Mouse (Mus musculus) megakaryocyte, embryonic 14.5 days (primary cell): ENCODE measurements around the gene Cpm.

Experiments
- FLI1 ChIP-seq: IDR thresholded peaks from 2 replicates; pipeline ENCODE4 v1.6.1; 2012; ENCODE audit warnings: low read length, inconsistent platforms, mixed read lengths
- GATA1 ChIP-seq: IDR thresholded peaks from 3 replicates; pipeline ENCODE4 v1.6.1; 2012; ENCODE audit warnings: mixed read lengths, low read length, inconsistent platforms, borderline replicate concordance

DNA sequence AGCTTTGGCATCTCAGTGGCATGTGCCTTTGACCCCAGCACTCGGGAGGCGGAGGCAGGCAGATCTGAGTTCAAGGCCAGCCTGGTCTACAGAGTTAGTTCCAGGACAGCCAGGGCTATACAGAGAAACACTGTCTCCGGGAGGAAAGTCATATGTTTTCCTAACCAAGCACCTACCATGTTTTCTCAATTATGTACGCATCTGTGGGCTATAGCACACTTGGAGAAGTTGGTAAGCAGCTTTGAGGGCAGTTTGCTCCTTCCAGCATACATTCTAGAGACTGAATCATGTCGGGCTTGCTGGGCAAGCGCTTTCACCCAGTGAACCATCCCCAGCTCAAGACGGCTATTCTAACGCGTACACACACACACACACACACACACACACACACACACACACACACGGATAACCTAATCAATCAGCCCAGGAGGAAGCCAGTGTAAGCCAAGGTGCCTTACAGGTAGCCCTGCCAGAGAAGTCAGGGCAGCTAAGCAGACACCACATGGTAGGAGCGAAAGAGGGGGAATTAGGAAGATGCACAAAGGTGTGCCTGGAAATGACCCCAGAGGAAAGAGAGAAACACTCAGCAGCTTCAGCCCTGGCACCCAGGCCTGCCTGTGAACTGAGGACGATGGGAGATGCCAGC, 51.7 kb downstream of the Cpm start:
- TF ChIP-seq GATA1 (no peak), FLI1 (no peak)
